Mouse (Mus musculus): ENCODE results near the gene Ptpn6.
"Not testable (repeated sequence)": the region's sequence is repeated elsewhere in the genome, so short reads cannot be mapped to it uniquely, and the experiment has no call there.

Ptpn6 gene

DNA sequence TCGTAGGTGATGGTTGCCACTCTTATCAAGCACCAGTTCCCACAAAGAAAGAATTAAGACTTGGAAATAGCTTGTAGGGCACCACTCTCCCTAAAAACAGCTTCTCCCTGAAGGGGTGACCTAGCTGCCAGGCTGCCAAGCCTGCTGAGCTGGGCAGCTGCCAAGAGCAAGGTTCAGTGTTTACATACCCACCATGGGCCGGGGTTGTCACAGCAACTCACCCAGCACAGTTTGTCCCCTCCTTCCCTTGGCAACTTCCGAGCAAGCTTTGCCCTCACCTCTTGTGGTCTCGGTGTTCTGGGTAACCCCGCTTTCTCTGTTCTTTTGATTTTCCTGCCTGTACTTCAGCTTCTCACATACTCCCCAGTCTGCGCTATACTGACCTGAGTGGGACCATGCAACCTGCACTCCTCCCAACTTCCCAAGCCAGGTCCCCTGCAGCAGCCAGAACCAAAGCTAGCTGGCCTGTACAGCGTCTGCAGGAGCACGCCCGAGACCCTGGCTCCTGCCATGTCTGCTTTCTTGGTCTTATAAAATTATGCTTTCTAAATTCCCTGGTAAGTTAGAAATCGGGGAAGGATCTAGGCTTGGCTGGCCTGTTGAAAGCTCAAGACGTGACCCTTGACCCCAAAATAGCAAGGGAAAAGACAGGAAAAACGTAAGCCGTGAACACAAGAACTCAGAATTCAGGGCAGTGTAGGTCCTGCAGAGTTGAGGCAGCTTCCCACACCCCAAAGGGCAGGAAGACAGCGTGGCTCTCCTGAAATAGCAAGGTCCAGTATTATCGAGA lies 44.2 kb downstream of the Ptpn6 start:
- peak; percentile 90 for DNase-seq

DNA sequence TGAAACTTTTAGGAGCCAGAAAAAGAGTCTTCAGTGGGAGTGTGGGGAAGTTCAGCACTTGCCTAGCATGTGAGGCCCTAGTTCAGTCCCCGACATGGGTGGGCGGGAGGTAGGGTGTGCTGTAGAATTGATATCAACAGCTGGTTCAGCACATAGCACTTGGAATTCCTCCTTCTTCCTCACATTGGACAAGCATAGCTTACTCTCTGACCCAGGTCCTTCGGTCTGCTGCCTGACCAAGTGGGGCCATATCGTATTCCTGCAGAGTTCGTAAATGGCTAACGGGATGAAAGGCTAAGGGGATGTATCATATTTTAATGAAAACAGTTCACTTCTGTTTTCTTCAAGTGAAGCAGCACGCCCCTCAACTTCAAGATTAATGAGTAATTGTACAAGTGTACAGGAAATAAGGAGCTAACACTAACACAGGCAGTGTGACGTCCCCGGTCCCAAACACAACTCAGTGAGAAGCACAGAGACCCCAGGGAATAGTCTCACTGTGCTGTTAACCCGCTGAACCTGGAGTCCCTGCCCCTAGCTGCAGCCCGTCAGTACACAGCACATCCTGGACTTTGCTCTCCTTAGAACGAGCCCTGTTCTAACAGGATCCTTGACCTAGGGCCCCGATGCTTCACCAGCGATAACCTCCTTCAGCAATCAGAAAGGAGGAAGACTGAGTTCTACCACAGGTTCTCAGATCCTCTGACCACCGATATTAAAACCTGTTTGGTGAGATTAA lies 45.1 kb downstream of the Ptpn6 start:
- DNase-seq: no peak

DNA sequence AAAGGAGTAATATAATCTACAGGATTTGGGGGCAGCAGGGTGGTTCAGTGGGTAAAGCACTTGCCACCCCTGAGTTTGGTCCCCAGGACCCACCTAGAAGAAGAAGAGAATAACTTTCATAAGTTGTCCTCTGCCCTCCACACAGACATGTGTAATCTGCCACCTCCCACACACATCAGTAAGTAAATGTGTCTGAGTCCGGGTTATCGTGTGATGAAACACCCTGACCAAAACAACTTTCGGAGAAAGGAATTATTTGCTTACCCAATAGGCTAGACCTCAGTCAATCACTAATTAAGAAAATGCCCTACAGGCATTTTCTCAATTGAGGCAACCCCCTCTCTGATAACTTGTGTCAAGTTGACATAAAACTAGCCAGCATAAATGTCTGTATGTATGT lies 48.0 kb downstream of the Ptpn6 start:
- no peak for DNase-seq

DNA sequence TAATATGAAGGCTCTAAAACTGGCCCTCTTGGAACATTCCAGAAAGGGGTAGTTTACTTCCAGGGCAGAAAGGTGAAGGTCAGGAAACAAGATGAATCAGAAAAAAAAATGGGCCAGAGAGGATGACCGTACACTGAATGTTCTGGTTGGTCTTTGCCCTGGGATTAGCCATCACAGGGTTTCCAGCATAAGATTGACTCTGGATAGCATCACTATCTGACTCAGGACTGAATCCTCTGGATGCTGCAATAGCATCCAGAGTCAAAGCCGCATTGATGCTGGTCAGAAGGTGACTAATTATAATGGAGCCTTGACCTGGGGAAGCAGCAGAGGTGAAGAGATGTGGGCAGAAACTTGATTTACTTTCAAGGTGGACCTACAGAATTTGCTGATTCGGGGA lies 49.5 kb downstream of the Ptpn6 start:
- DNase-seq: no peak

DNA sequence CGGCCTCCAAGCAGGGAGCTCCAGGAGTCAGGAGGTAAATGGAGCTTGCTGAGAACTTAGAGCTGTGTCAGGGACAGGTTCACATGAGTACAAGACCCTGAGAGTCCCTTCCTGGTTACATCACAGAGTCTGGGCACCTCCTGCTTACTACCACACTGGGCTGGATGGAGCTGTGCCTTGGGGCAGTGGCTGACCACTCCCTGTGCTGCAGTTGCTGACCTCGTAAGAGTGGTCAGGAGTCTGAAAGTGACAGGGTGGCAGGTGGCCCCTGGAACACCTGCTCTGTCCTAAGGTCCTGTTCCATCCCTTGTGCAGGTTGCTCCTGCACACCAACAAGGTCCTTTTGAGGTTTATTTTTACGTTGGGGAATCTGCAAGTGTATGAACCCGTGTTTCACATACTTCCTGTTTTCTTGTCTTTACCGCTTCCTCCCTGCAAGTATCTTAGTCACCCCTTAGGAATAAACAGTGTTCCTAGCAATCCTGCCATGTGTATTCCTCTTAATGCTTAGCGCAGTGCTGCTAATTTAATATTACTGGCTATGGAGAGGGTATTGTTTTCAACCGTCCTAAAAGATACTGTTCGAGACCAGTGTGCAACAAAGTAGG lies 50.3 kb downstream of the Ptpn6 start:
- no peak for DNase-seq

DNA sequence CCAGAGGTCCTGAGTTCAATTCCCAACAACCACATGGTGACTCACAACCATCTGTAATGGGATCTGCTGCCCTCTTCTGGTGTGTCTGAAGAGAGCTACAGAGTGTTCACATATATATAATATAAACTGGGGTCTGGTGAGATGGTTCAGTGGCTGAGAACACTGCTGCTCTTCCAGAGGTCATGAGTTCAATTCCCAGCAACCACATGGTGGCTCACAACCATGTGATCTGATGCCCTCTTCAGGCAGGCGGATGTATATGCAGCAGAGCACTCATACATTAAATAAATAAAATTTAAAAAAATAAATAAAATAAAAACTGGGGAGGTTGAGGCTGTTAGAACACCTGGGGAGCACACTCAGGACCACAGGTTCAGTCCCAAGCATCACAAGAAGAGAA lies 51.9 kb downstream of the Ptpn6 start:
- not testable (repeated sequence) for DNase-seq

DNA sequence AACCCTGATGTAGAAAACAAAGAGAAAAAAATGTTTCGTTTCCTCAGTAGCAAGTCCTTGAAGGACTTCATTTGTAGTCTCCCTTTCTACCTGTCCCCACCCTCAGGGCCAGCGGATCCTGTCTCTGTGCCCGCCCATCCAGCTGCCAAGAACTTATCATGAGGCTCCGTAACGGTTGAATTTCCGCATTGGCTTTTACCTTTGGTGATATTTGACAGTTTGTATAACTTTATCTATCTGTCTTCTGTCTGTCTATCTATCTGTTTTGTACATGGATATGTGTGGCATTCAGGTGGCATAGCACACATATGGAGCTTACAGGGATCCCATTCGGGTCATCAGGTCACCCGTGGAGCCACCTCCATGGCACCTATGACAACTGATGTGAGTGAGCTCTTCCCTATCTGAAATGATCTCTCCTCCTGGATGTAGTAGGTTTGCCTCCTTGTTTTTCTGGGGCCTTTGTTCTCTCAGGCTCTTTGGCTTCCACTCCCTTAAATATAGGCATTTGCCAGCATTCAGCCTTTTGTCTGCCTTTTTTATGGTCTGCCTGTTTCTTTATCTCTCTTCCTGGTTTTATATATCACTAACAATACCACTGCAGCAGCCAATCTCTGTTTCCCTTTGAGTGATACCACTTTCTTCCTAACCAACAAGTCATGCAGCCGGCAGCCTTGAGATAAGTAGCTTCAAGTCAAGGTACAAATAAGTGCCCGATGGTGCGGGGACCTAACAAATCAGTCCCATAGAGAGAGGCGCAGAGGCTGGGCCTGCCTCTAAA lies 52.7 kb downstream of the Ptpn6 start:
- no peak for DNase-seq

DNA sequence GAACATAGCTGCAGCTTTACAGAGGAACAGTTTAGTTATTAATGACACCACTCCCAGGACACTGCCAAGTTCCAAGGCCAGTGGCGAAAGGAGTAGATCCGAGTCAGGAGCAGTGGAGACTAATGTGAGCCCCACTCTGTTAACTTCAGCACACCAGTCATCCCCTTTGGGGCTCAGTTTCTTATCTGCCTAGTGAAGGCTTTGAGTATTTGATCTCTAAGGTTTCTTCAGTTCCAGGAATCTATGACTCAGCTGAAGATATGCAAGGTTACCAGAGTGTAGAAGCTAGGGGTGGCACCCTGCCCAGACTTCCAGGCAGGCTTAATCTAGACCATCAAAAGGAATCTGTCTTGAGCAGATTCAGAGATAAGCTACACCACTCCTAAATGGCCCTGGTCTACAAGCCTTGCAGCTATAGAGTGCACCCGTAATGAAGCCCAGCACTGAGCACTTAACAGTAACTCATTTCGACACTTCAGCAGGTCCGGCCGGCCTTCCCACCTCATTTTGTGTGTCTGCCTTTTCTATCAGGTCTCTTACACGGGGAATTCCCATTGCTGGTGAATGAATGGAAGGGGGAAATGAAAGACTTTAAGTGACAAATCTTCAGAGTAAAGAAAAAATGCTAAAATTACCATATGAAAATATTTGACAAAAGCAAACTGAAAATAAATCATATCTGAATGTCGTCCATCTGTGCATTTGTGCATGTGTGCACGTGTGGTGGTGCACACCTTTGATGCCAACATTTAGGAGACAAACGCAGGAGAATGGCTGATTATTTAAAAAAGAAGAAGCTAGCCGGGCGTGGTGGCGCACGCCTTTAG lies 54.7 kb downstream of the Ptpn6 start:
- peak; percentile 82 for DNase-seq

DNA sequence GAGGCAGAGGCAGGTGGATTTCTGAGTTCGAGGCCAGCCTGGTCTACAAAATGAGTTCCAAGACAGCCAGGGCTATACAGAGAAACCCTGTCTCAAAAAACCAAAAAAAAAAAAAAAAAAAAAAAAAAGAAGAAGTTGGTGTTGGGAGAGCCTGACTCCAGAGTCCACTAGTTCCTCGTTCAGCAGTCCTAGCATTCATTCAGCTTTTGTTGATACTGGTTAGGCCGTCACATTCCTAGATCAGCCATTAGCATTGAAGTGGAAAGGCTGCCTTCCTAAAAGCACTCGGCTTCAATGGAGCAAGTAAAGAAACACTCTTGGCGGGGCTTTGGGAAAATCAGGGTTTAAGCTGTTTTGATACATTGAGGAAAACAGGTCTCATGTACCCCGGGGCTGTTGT lies 56.2 kb downstream of the Ptpn6 start:
- not testable (repeated sequence) for DNase-seq

DNA sequence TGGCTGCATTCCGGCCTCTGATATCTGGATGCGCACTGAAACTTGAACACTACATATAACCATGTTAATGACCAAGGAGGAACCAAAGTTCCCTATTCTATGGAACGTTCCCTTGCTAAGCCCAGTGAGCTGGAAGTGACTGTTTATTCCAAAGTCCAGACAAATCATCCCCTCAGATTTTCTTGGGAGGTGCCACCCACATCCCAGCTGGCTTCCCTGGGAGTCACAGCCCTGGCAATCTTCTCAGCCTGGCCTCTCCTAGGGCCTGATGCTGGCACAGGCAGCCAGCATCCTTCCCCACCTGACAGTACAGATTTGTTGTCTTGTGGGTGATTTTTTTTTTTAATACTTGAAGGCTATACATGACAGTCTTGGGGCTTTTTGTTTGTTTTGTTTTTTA lies 59.0 kb downstream of the Ptpn6 start:
- no peak for DNase-seq

DNA sequence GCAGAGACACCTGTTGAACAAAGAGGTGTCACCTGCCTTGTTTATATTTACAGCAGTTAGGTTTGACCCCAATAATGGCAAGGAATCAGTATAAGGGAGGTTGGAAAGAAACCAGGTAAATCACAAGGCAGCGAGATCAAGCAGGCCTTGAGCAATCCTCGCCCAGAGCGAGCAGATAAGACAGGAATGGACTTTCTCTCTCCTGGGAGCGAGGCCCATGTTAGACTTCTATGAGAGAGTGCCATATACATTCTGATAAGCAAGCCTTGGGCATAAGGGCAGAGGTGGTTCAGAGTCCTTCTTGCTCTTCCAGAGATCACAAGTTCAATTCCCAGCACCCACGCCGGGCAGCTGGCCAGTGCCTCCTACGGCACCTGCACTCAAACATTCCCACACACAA lies 59.7 kb downstream of the Ptpn6 start:
- no peak for DNase-seq

DNA sequence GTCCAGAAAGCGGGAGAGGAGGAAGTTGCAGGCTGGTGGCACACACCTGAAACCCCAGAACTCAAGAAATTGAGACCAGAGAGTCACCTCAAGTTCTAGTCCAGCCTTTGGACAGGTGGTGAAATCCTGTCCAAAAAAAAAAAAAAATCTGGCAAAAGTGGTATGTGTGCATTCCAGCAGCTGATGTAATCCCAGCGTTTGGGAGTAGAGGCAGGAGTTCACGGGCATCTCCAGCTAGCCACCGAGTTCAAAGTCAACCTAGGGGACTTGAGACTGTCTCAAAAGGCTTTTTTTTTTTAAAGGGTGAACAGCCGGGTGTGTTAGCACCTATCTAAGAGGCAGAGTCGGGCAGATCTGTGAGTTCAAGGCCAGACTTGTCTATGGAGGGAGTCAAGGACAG lies 62.3 kb downstream of the Ptpn6 start:
- no peak for DNase-seq

DNA sequence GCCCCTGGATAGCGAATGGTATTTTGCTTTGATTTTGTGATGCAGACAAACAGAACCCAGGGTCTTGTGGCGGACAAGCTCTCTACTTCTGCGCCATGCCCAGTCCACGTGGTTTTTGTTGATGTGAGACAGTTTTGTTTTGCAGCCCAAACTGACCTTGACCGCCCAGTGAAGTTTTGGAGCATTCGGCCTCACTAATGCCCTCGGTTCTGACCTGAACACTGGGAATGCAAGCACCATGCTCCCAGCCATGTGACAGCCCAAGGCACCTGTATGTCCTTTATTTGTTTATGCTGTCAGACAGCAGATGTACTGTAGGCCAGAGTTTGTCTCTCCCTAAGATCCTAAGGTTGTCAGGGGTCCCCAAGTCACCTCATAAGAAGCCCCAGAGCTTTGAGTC lies 63.9 kb downstream of the Ptpn6 start:
- DNase-seq: peak; percentile 40

DNA sequence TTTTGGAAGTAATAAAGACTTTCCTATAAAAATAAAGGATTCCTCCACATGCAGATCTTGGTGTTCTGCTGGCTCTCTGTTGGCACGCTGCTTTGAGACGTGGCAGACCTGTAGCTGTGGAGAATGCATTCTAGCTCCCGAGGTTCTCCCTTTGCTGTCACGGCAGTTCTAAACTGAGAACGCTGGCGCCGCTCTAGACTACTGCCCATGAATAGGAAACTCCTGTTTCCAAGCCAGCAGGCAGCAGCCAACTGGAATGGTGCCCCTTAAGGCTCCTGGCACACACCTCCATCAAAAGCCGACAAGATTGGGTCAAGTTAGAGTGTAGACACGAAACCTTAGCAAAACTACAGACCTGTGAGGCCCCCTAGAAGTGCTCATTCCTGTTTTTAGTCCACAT lies 64.9 kb downstream of the Ptpn6 start:
- peak; percentile 62 for DNase-seq

DNA sequence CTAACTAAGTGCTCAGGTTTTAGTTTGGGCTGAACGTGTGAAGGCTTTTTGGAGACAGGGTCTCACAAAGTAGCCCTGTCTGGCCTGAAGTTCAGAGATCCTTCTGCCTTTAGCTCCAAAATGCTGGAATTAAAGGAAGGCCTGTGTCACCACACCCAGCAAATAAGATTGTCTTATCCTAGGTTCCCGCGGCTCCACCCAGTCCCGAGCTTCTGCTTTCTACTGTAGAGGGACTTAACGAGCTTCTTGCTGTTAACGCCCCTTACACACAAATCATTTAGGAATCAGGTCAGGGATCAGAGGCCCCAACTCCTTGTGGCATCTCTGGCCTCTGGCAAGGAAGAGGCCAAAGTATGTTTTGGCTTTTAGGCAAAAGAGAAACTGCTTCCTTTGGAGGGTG lies 66.4 kb downstream of the Ptpn6 start:
- DNase-seq: no peak

Measured in kidney, adult 18-20 months (tissue).